Mouse (Mus musculus): ENCODE results near the gene Ino80e. TPM values are rescaled to one million over a fixed set of nuclear protein-coding genes. Genes with fewer than 3 reads are reported as not detected.

Ino80e gene
- polyA plus RNA-seq, 1 experiment from 2014 or later: 124 TPM

DNA sequence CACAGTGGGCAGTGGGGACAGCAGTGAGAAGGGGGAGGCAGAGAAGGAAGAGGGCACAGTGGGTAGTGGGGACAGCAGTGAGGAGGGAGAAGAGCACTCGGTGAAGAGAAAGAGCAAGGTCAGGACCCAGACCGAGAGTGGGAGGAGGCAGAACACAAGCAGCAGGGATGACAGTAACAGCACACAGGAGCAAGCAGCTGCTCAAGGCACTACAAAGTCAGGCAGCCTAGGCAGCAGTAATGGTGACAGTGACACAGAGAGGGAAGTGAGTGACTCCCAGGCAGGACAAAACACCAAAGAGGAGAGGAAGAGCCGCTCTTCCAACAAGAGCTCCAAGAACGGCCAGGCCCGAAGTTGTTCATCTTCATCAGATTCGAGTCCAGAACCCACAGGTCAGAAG is 1.6 kb upstream of the Ino80e start:
- ATAC-seq (replicated peaks; ENCODE audit: low FRiP score) (no peak), DNase-seq (ENCODE audit: low spot score) (no peak)
- H3K27me3 ChIP-seq (replicated peaks; ENCODE audit: control insufficient read depth, insufficient read depth, low read length): no peaks in the 10 kb centered on the region
- peak overlapping the region; percentile 80 for H3K9ac ChIP-seq (ENCODE audit: low read depth, low read length)
- H3K27ac ChIP-seq (ENCODE audit: low read depth, low read length): peak overlapping the region; percentile 21; the same call in 1 of the 2 replicates
- WGBS: 68% methylated on average over 6 of the region's 6 CpGs
- peaks cover 27% of the 10 kb centered on the region for H3K36me3 ChIP-seq (ENCODE audit: control insufficient read depth, insufficient read depth, low read length)
- peak overlapping the region; percentile 73 for H3K4me2 ChIP-seq
- peaks cover 23% of the 10 kb centered on the region for H3K4me1 ChIP-seq (replicated peaks; ENCODE audit: control insufficient read depth, insufficient read depth, low read length)
- H3K9me3 ChIP-seq (ENCODE audit: control insufficient read depth, low read length): no peaks in the 10 kb centered on the region
- peak overlapping the region; percentile 79 for H3K4me3 ChIP-seq (ENCODE audit: low read depth, low read length)

DNA sequence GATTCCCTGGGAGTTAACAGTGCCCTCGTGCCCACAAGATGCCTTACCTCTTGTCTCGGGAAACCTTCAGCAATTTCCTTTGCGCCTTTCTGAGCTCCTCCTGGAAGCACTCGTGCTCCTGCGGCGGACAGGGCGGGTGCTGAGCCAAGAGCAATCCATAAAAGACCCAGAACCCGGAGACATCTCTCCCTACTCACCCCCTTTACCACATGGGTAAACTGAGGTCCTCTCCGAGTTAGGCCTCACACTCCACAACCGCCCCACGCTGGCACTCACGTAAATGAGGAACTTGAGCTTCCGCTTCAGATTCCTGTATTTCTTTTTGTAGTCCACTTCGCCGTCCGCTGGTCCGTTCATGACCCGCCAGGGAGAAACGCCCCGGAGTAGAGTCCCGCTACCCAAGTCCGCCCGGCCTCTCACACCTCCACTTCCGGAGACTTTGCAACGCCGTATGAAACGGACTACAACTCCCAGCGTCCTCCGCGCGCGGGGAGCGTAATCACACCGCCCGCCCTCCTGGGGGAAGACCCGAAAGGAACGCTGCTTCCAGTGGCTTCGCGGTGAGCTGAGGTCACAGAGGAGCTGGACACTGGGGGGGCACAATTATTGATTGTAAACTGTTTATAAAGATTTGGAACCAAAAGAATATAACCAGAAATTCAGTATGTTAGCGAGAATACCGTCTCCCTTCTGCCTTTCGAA is 597 bp downstream of the Ino80e start, which contains the start of gene Hirip3:
Hirip3 (plus strand) TSS at position 544 of the 702 bp plus-strand sequence.
- Histone ChIP-seq H3K9ac (ENCODE audit: low read depth, low read length) (peak within 1 kb of the TSS; percentile 80), H3K4me1 (replicated peaks; ENCODE audit: control insufficient read depth, insufficient read depth, low read length) (peaks cover 23% of the 10 kb centered on the region), H3K4me3 (ENCODE audit: low read depth, low read length) (peak within 1 kb of the TSS; percentile 79), H3K9me3 (ENCODE audit: control insufficient read depth, low read length) (no peaks in the 10 kb centered on the region), H3K36me3 (ENCODE audit: control insufficient read depth, insufficient read depth, low read length) (peaks cover 34% of the 10 kb centered on the region), H3K4me2 (peak within 1 kb of the TSS; percentile 73), H3K27ac (ENCODE audit: low read depth, low read length) (peak within 1 kb of the TSS; percentile 67; the same call in 1 of the 2 replicates), H3K27me3 (replicated peaks; ENCODE audit: control insufficient read depth, insufficient read depth, low read length) (no peaks in the 10 kb centered on the region)
- under 1% methylated on average over 42 of the region's 42 CpGs for WGBS
- peak; percentile 91 for ATAC-seq (replicated peaks; ENCODE audit: low FRiP score)
- DNase-seq (ENCODE audit: low spot score): peak; percentile 98

DNA sequence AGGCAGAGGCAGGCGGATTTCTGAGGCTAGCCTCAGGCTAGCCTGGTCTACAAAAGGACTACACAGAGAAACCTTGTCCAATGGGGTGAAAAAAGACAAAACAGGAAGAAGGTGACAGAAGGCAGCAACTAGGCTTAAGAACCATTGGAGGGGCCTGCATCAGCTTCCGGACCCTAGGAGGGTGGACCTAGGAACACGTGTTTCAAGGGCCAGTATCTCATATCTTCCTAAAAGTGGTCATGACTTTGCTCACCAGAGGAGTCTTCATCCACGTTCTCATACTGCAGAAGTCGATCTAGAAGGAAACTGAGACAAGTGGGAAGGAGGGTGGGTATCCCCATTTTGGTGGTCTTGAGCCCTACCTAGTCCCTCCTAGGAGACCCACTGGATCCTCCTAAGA is 1.2 kb downstream of the Ino80e start:
- DNase-seq (ENCODE audit: low spot score) (no peak), ATAC-seq (replicated peaks; ENCODE audit: low FRiP score) (0 out of 2 replicates have a peak, but pooled peaks have one; percentile 4)
- Histone ChIP-seq H3K4me3 (ENCODE audit: low read depth, low read length) (peak overlapping the region; percentile 79), H3K4me1 (replicated peaks; ENCODE audit: control insufficient read depth, insufficient read depth, low read length) (peaks cover 23% of the 10 kb centered on the region), H3K36me3 (ENCODE audit: control insufficient read depth, insufficient read depth, low read length) (peaks cover 35% of the 10 kb centered on the region), H3K9ac (ENCODE audit: low read depth, low read length) (peak overlapping the region; percentile 80), H3K27me3 (replicated peaks; ENCODE audit: control insufficient read depth, insufficient read depth, low read length) (no peaks in the 10 kb centered on the region), H3K27ac (ENCODE audit: low read depth, low read length) (peak overlapping the region; percentile 67; the same call in 1 of the 2 replicates), H3K9me3 (ENCODE audit: control insufficient read depth, low read length) (no peaks in the 10 kb centered on the region), H3K4me2 (peak overlapping the region; percentile 73)
- WGBS: 42% methylated on average over 5 of the region's 5 CpGs

DNA sequence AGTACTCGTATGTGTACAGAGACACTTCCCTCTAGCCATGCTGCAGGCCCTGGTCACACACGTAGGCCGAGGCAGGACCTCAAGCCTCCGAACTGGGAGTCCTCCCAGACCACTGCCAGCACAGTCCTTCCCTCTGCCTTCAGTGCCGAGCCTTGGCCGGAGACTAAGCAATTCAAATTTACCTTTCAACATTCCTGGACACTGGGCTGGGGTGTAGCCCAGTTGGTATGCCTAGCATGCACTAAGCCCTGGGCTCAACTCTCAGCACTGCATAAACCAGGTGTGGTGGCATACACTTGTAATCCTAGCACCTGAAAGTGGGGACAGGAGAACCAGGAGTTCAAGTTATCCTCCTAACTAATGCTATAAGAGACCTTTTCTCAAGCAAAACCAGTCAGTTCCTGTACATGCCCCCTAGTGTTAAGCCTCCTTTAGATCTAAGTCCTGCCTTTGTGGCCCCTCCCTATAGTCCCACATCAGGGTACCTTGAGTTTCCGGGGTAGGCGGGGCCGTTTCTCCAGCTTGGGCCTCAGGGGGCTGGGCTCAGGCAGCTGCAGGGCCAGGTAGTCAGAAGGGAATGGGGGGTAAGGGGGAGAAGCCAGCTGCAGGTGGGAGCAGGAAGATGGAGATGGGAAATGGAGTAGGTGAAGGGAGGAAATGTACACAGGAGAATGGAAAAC is 5.3 kb downstream of the Ino80e start:
- WGBS: 72% methylated on average over 9 of the region's 9 CpGs
- DNase-seq (ENCODE audit: low spot score): no peak
- Histone ChIP-seq H3K4me3 (ENCODE audit: low read depth, low read length) (no peak overlapping the region), H3K9me3 (ENCODE audit: control insufficient read depth, low read length) (no peaks in the 10 kb centered on the region), H3K27ac (ENCODE audit: low read depth, low read length) (no peak overlapping the region), H3K36me3 (ENCODE audit: control insufficient read depth, insufficient read depth, low read length) (peaks cover 57% of the 10 kb centered on the region), H3K4me1 (replicated peaks; ENCODE audit: control insufficient read depth, insufficient read depth, low read length) (0 out of 2 replicates have a peak, but pooled peaks cover 7% of the 10 kb centered on the region), H3K9ac (ENCODE audit: low read depth, low read length) (no peak overlapping the region), H3K27me3 (replicated peaks; ENCODE audit: control insufficient read depth, insufficient read depth, low read length) (no peaks in the 10 kb centered on the region), H3K4me2 (no peak overlapping the region)
- ATAC-seq (replicated peaks; ENCODE audit: low FRiP score): no peak

DNA sequence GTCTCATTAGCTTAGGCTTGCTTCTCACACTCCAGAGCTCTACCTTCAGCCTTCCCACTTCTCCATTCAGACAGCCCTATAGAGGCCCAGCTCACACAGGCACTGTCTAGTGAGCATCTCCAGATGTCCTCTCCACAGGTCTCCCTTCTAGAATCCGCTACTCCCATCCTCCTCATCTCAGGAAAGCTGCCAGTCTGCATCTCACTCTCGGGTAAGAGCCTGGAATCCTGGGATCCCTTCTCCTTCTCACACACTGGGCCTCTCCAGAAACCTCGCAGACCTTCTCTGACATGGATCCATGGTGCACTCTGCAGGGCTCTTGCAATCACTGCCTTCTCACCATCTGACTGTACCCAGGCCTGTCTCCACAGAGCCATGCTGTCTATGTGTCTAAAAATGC is 6.5 kb downstream of the Ino80e start:
- 79% methylated on average over 3 of the region's 3 CpGs for WGBS
- Histone ChIP-seq H3K4me1 (replicated peaks; ENCODE audit: control insufficient read depth, insufficient read depth, low read length) (0 out of 2 replicates have a peak, but pooled peaks cover 4% of the 10 kb centered on the region), H3K36me3 (ENCODE audit: control insufficient read depth, insufficient read depth, low read length) (peaks cover 57% of the 10 kb centered on the region), H3K4me3 (ENCODE audit: low read depth, low read length) (no peak overlapping the region), H3K27ac (ENCODE audit: low read depth, low read length) (no peak overlapping the region), H3K27me3 (replicated peaks; ENCODE audit: control insufficient read depth, insufficient read depth, low read length) (0 out of 2 replicates have a peak, but pooled peaks cover 4% of the 10 kb centered on the region), H3K4me2 (no peak overlapping the region), H3K9me3 (ENCODE audit: control insufficient read depth, low read length) (no peaks in the 10 kb centered on the region), H3K9ac (ENCODE audit: low read depth, low read length) (no peak overlapping the region)
- DNase-seq (ENCODE audit: low spot score) (no peak), ATAC-seq (replicated peaks; ENCODE audit: low FRiP score) (no peak)

DNA sequence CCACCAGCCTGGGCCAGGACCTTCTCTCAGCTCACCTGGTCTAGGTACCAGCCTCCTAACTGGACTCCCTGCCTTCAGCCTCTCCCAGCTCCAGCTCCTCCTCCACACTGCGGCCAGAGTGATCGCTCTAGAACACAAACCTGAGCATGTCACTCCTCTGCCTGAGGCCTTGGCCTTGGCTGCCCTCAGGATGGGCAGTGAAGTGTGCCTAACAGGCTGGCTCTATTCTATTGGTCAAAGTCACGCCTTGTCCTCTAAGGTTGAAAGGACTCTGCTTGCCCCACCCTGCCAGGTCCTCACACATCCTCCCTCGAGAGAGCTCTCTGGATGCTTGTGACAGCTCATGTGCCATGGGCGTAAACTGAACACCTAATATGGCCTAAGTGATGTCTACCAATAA is 8.7 kb downstream of the Ino80e start:
- Histone ChIP-seq H3K9me3 (ENCODE audit: control insufficient read depth, low read length) (no peaks in the 10 kb centered on the region), H3K27me3 (replicated peaks; ENCODE audit: control insufficient read depth, insufficient read depth, low read length) (peaks cover 23% of the 10 kb centered on the region), H3K36me3 (ENCODE audit: control insufficient read depth, insufficient read depth, low read length) (peaks cover 46% of the 10 kb centered on the region), H3K4me1 (replicated peaks; ENCODE audit: control insufficient read depth, insufficient read depth, low read length) (peaks cover 2% of the 10 kb centered on the region; the same call in 1 of the 2 replicates), H3K4me2 (no peak overlapping the region), H3K9ac (ENCODE audit: low read depth, low read length) (no peak overlapping the region), H3K4me3 (ENCODE audit: low read depth, low read length) (no peak overlapping the region), H3K27ac (ENCODE audit: low read depth, low read length) (no peak overlapping the region)
- DNase-seq (ENCODE audit: low spot score) (no peak), ATAC-seq (replicated peaks; ENCODE audit: low FRiP score) (no peak)
- WGBS: 82% methylated on average over 5 of the region's 5 CpGs

DNA sequence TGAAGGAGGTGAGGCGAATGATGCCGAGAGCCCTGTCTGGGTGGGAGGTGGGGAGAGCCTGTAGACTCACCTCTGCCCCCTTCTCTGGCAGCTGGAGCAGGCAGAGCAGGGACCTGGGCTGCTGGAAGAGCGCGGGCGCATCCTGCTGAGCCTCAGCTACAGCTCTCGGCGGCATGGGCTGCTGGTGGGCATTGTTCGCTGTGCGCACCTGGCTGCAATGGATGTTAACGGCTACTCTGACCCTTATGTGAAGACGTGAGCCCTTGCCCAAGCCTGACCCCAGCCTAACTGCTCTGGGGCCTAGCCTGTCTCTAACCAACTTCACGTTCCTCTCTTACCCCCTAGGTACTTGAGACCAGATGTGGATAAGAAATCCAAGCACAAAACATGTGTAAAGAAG is 11.0 kb downstream of the Ino80e start:
- H3K4me2 ChIP-seq: no peak overlapping the region
- WGBS: 52% methylated on average over 12 of the region's 12 CpGs

DNA sequence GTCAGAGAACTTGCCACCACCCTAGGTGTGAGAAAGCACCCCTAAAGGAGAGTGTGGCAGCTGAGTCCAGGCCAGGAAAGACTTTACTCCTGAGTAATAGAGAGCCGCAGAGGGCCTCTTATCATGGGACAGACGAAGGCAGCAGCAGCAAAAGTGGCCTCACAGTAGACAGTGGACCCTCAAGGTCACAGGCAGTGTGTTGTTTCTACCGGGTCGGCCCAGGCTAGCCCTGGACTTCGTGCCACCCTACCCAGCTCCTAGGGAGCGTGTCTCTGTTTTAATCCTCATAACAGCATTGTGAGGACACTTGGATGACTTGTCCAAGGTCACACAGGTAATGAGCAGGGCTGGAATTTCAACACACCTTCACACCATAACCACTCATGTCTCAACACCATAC is 12.0 kb downstream of the Ino80e start:
- H3K9ac ChIP-seq (ENCODE audit: low read depth, low read length): no peak overlapping the region
- no peak for ATAC-seq (replicated peaks; ENCODE audit: low FRiP score)
- H3K27me3 ChIP-seq (replicated peaks; ENCODE audit: control insufficient read depth, insufficient read depth, low read length): peaks cover 44% of the 10 kb centered on the region

More for the DNA sequence above, 11.0 kb downstream of the Ino80e start:
- H3K9ac ChIP-seq (ENCODE audit: low read depth, low read length): no peak overlapping the region; the same call in 1 of the 2 replicates
- no peaks in the 10 kb centered on the region for H3K9me3 ChIP-seq (ENCODE audit: control insufficient read depth, low read length)
- H3K36me3 ChIP-seq (ENCODE audit: control insufficient read depth, insufficient read depth, low read length): peaks cover 33% of the 10 kb centered on the region
- H3K4me1 ChIP-seq (replicated peaks; ENCODE audit: control insufficient read depth, insufficient read depth, low read length): peaks cover 13% of the 10 kb centered on the region
- no peak overlapping the region for H3K4me3 ChIP-seq (ENCODE audit: low read depth, low read length)
- H3K27me3 ChIP-seq (replicated peaks; ENCODE audit: control insufficient read depth, insufficient read depth, low read length): peaks cover 44% of the 10 kb centered on the region
- no peak overlapping the region for H3K27ac ChIP-seq (ENCODE audit: low read depth, low read length)
- no peak for DNase-seq (ENCODE audit: low spot score)
- ATAC-seq (replicated peaks; ENCODE audit: low FRiP score): no peak

More for the DNA sequence above, 12.0 kb downstream of the Ino80e start:
- DNase-seq (ENCODE audit: low spot score): no peak
- Histone ChIP-seq H3K4me2 (no peak overlapping the region), H3K4me3 (ENCODE audit: low read depth, low read length) (no peak overlapping the region), H3K4me1 (replicated peaks; ENCODE audit: control insufficient read depth, insufficient read depth, low read length) (peaks cover 13% of the 10 kb centered on the region), H3K36me3 (ENCODE audit: control insufficient read depth, insufficient read depth, low read length) (peaks cover 26% of the 10 kb centered on the region), H3K27ac (ENCODE audit: low read depth, low read length) (no peak overlapping the region), H3K9me3 (ENCODE audit: control insufficient read depth, low read length) (no peaks in the 10 kb centered on the region)
- 65% methylated on average over 6 of the region's 6 CpGs for WGBS
